Mouse (Mus musculus): Measurements from ENCODE around the gene Mgea5. TPM values are rescaled to one million over a fixed set of nuclear protein-coding genes. Genes with fewer than 3 reads are reported as not detected.

Gene Mgea5
- total and polyA plus RNA-seq, 3 experiments = 54.4 to 67.0 TPM; not detected in 1

DNA sequence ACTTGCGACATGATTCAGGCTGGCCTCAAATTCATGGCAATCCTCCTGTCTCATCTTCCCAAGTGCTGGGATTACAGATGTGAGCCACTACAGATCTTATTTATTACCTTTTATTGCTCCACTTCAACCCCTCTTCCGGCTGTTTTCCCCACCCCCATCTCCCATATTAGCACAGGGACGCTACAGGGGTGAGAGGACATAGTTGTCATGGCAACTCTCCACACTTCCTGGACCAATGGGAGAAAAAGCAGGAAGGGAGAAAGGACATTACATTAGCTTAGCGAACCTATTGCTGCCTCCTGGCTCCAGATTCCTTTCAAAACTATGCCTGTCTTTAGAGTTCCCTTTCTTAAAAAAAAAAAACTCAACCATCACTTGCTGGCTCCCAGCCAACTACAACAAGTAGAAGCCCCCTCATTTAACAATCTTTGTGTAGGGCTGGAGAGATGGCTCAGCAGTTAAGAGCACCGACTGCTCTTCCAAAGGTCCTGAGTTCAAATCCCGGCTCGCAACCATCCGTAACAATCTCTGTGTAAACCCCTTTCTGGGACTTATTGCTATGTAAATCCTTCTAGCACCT is 29.1 kb upstream of the Mgea5 start:
- no peak for TF ChIP-seq ZMIZ1 (IDR thresholded peaks at IDR 0.05; ENCODE audit: low read depth, low read length)
- no peak for TF ChIP-seq CHD1 (IDR thresholded peaks at IDR 0.05; ENCODE audit: low read depth, low read length)
- TF ChIP-seq MAZ (IDR thresholded peaks at IDR 0.05; ENCODE audit: low read depth, low read length) = no peak
- TF ChIP-seq JUND (IDR thresholded peaks at IDR 0.05; ENCODE audit: low read depth, low read length) = no peak
- TF ChIP-seq RCOR1 (IDR thresholded peaks at IDR 0.05; ENCODE audit: low read depth, low read length) = 0 out of 2 replicates have a peak, but pooled peaks have one; percentile 24
- no peak for TF ChIP-seq GABPA (IDR thresholded peaks at IDR 0.05; ENCODE audit: low read depth, low read length)
- peak; percentile 77 for TF ChIP-seq TBP (IDR thresholded peaks at IDR 0.05; ENCODE audit: low read depth, low read length)
- TF ChIP-seq BHLHE40 (IDR thresholded peaks at IDR 0.05; ENCODE audit: borderline replicate concordance, low read depth, low read length) = no peak
- no peak for TF ChIP-seq SIN3A (IDR thresholded peaks at IDR 0.05; ENCODE audit: low read length)
- peak; percentile 57; the same call in 1 of the 2 replicates for TF ChIP-seq ZNF384 (IDR thresholded peaks at IDR 0.05; ENCODE audit: low read depth, low read length)
- no peak for TF ChIP-seq SMC3 (IDR thresholded peaks at IDR 0.05; ENCODE audit: low read depth, low read length)
- TF ChIP-seq CTCF (IDR thresholded peaks at IDR 0.05 in 2 of 3, conservative IDR thresholded peaks at IDR 0.05 in 1 of 3; ENCODE audit: control insufficient read depth in 1 of 3, insufficient read depth in 1 of 3, low read depth in 2 of 3, low read length in 3 of 3, poor library complexity in 1 of 3, severe bottlenecking in 1 of 3) = no peak
- no peaks in the 10 kb centered on the region for H3K79me2 ChIP-seq (ENCODE audit: control insufficient read depth, insufficient read depth, low read length, poor library complexity)
- no peak for DNase-seq (ENCODE audit: low read depth, low spot score)
- peaks cover 0 to 5% of the 10 kb centered on the region in 2 experiments; a peak in 2 of 4 replicates for H3K4me1 ChIP-seq (ENCODE audit: control insufficient read depth in 1 of 2, insufficient read depth in 2 of 2, low read length in 2 of 2)
- H3K36me3 ChIP-seq (ENCODE audit: control insufficient read depth in 1 of 2, insufficient read depth in 2 of 2, low read length in 2 of 2) = no peaks in the 10 kb centered on the region
- no peak overlapping the region for H3K9ac ChIP-seq (ENCODE audit: control insufficient read depth, low read depth, low read length, poor library complexity, severe bottlenecking)
- H3K27me3 ChIP-seq (ENCODE audit: control insufficient read depth in 1 of 2, insufficient read depth in 2 of 2, low read length in 2 of 2) = no peaks in the 10 kb centered on the region
- no peak overlapping the region for H3K27ac ChIP-seq (ENCODE audit: control insufficient read depth, low read depth, low read length)
- no peaks in the 10 kb centered on the region for H3K9me3 ChIP-seq (replicated peaks; ENCODE audit: insufficient read depth, low read length)
- H3K4me3 ChIP-seq (ENCODE audit: control insufficient read depth in 1 of 2, insufficient read depth in 1 of 2, low read depth in 2 of 2, low read length in 2 of 2) = peak overlapping the region; percentile 40 to 52

DNA sequence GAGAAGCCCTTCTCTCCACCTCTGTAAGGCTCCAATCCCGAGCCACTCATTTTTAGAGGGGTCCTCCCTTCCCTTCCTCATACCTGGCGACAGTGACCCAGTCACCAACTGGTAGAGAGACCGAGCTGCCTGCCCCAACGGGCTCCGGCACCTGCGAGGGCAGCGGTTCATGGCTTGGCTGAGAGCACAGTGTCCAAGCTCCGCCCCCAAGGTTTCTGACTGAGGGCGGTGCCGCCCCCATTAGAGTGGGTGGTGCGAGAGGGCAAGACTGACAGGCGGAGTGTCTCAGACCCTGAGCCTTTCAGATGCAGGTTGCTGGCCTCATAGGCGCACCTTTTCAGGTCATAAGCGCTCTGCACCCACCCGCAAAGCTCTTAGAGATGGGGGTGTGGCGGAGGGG is 28.5 kb upstream of the Mgea5 start:
- peak; percentile 87 for DNase-seq (ENCODE audit: low read depth, low spot score)
- H3K79me2 ChIP-seq (ENCODE audit: control insufficient read depth, insufficient read depth, low read length, poor library complexity) = no peaks in the 10 kb centered on the region
- H3K27me3 ChIP-seq (ENCODE audit: control insufficient read depth in 1 of 2, insufficient read depth in 2 of 2, low read length in 2 of 2) = no peaks in the 10 kb centered on the region
- peak overlapping the region; percentile 16; the same call in 1 of the 2 replicates for H3K9ac ChIP-seq (ENCODE audit: control insufficient read depth, low read depth, low read length, poor library complexity, severe bottlenecking)
- no peaks in the 10 kb centered on the region for H3K9me3 ChIP-seq (replicated peaks; ENCODE audit: insufficient read depth, low read length)
- H3K27ac ChIP-seq (ENCODE audit: control insufficient read depth, low read depth, low read length) = no peak overlapping the region
- H3K4me3 ChIP-seq (ENCODE audit: control insufficient read depth in 1 of 2, insufficient read depth in 1 of 2, low read depth in 2 of 2, low read length in 2 of 2) = peak overlapping the region; percentile 40 to 52
- H3K36me3 ChIP-seq (ENCODE audit: control insufficient read depth in 1 of 2, insufficient read depth in 2 of 2, low read length in 2 of 2) = no peaks in the 10 kb centered on the region
- no peak for TF ChIP-seq MYB (IDR thresholded peaks at IDR 0.05; ENCODE audit: low read depth, low read length)
- TF ChIP-seq ZKSCAN1 (IDR thresholded peaks at IDR 0.05; ENCODE audit: low read depth, low read length) = no peak
- no peak for TF ChIP-seq CHD1 (IDR thresholded peaks at IDR 0.05; ENCODE audit: low read depth, low read length)
- no peak for TF ChIP-seq POLR2A (IDR thresholded peaks at IDR 0.05; ENCODE audit: control insufficient read depth in 1 of 2, insufficient read depth in 1 of 2, low read depth in 1 of 2, low read length in 2 of 2, poor library complexity in 1 of 2)
- no peak for TF ChIP-seq NELFE (IDR thresholded peaks at IDR 0.05; ENCODE audit: low read depth, low read length)
- TF ChIP-seq SMC3 (IDR thresholded peaks at IDR 0.05; ENCODE audit: low read depth, low read length) = no peak
- no peak for TF ChIP-seq CTCF (IDR thresholded peaks at IDR 0.05 in 2 of 3, conservative IDR thresholded peaks at IDR 0.05 in 1 of 3; ENCODE audit: control insufficient read depth in 1 of 3, insufficient read depth in 1 of 3, low read depth in 2 of 3, low read length in 3 of 3, poor library complexity in 1 of 3, severe bottlenecking in 1 of 3)
- no peak for TF ChIP-seq ETS1 (IDR thresholded peaks at IDR 0.05; ENCODE audit: low read depth, low read length)
- no peak for TF ChIP-seq GATA1 (IDR thresholded peaks at IDR 0.05; ENCODE audit: low read depth, low read length)
- TF ChIP-seq RCOR1 (IDR thresholded peaks at IDR 0.05; ENCODE audit: low read depth, low read length) = no peak
- no peak for TF ChIP-seq EP300 (IDR thresholded peaks at IDR 0.05; ENCODE audit: low read depth in 1 of 2, low read length in 2 of 2)
- TF ChIP-seq UBTF (IDR thresholded peaks at IDR 0.05; ENCODE audit: borderline replicate concordance, insufficient read depth, low read depth, low read length) = no peak
- H3K4me1 ChIP-seq (ENCODE audit: control insufficient read depth in 1 of 2, insufficient read depth in 2 of 2, low read length in 2 of 2) = peaks cover 0 to 5% of the 10 kb centered on the region in 2 experiments; a peak in 2 of 4 replicates

All from MEL (cell line).